Mouse (Mus musculus) urinary bladder, adult 2 months (tissue): ENCODE measurements around the gene Coa5. TPM values are rescaled to one million over a fixed set of nuclear protein-coding genes. Genes with fewer than 3 reads are reported as not detected.

Source experiments
- DNase-seq: peaks from one replicate; pipeline ENCODE4 v3.0.0; 2022; ENCODE audit warnings: low spot score
- polyA plus RNA-seq: library from polyadenylated mRNA; depleted of rRNA; stranded (reverse); fragments of >200 nt; gene quantifications from 2 replicates; pipeline ENCODE4 v1.2.3, GENCODE M21; 2012; rRNA removed

Gene Coa5
- polyA plus RNA-seq: 51.5 and 60.7 TPM in 2 replicates

DNA sequence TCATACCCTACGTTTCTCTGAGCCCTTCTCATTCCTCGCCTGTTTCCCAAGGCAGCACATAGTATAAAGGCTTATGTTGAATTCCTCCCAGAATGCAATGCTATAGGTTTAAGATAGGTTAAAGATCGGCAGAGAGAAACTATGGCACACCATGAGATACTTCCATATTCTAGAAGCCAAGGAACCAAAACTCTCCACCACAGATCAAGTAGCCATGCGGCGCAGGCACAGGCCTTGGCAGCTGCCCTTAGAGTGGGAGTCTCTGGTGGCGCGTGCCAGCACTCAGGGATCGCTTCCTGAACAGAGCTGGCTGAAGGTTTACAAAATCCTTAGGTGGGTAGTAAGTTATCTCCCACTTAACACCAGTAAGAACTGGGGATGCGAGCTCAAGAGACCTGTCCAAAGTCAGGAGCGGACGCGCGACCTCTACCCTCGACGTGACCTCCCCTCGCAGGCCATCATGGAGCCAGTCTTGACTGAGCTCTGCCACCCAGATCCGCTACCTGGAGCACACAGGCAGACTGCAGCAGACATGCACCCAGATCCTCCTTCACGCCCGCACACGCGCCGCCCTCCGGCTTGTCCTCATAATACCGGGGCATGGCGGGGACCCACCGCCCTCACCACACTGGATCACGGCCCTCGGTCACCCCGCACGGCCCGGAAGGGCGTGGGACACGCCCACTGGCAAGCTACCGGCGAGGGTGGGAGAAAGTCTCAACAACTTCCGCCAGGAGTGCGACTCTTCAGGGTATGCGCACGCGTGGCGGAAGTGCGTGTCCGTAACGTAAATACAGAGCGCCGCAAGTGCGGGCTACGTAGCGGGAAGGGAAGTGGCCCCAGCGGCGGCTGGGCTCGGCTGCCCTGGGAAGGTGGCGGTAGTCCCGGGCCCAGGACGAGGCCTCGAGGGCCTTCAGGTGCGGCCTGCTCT is at the start of gene Coa5, which contains the start of gene Unc50:
TSS of gene Coa5 (minus strand) at position 738 of the 931 bp plus-strand sequence.
TSS of gene Unc50 (plus strand) at position 774 of the 931 bp plus-strand sequence.
- peak; percentile 88 for DNase-seq

DNA sequence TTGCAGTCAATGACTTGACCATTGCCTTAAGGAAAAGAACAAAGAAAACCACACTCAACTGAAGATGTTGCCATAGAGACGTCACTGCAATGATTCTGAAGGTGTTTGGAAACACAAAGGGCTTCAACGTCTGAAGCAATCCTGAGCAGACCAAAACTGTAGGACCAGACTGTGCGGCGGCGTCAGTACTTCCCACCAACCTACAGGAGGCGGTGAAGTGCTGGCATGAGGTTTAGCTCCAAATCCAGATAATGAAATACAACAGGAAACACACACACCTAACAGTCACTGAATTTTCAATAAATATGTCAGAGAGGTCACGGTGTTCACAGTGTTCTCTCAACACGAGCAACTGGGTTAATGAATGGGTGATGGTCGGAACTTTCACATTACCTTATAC is 49.2 kb upstream of the Coa5 start:
- DNase-seq: no peak

DNA sequence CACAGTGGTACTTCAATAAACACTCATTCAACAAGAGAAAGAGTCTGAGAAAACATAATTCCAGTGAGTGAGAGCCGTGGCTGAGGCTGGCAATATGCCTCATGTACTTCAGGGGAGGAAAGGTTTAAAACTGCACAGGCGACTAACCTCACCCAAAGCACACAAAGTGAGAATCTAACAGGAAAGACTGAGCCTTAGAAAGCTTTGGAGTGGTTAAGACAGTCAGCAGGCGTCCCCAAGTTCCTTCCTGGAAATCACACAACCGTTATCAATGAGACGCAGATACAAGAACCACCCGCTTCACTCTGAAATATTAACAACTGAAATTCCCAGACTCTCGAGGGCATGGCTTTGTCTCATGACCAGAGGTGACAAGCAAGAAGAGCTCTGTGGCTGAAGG is 48.5 kb upstream of the Coa5 start:
- no peak for DNase-seq

DNA sequence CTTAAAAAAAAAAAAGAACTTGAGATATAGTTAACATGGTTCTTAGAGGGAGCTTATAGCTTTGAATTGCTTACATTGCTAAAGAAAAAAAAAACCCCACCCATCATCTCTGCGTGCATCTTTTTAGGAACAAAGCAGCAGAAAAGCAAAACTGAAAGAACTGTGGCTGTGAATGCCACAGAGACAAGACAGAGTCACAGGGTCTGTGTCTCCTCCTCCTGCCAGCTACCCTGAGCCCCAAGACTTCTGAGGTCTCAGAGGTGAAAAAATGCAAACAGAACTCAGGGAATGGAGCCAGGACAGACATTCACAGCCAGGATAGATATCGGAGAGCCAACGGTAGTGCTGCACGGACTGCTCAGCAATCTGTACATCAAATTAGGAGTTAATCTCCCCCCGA is 48.0 kb upstream of the Coa5 start:
- DNase-seq: no peak

DNA sequence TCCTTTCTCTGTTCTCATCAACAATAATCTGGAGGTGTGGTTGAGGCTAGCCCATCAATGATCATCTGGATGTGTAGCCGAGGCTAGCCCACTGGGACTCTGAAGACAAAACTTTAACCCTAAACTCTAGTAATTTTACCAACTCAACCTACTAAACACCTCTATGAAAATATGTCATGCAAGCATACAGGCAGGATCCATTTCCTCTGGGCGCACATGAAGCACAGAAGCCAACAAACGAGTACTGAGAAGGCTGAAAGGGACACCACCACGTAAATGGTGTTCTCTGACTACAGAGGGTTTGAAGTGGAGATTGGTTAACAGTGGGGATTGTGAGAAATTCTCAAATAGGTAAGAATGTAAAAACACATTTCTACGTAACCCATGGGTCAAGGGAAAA is 47.3 kb upstream of the Coa5 start:
- no peak for DNase-seq

DNA sequence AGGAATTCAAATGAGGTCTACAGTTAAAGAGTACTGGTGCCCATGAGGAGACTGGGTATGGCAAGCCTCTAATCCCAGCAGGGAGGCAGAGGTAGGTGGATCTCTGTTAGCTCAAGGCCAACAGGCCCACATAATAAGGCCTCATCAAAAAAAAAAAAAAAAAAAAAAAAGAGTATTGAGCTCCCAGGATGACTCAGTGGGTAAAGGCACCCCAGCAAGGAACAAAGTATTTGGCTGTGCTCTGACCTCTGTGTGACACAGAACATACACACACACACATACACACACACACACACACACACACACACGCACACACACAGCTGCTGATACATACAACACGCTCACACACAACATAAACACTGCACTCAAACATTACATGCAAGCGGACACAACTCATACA is 45.4 kb upstream of the Coa5 start:
- DNase-seq: no peak

DNA sequence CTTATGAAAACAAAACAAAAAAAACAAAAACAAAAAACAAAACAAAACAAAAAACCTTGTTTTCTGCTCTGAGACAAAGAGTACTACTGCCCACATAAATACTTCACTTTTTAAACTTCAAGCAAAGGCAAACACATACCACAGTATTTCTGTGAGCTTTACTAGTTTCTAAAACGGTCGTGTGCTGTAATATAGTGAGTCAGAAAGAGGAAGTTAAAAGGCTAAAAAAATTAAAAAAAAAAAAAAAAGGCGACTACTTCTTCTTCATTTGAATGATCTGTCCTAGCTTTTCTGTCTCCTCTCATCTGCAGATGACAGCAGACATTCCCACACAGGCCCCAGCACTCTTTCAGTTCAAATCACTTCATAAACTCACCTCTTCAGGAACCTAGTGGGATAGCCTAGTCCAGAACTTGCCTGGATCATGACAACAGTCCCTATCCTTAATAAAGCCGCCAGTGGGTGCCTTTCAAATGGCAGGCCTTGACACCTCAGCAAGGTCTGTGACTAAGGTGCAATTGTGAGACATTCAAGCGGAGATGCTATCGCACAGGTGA is 44.8 kb upstream of the Coa5 start:
- DNase-seq: no peak

DNA sequence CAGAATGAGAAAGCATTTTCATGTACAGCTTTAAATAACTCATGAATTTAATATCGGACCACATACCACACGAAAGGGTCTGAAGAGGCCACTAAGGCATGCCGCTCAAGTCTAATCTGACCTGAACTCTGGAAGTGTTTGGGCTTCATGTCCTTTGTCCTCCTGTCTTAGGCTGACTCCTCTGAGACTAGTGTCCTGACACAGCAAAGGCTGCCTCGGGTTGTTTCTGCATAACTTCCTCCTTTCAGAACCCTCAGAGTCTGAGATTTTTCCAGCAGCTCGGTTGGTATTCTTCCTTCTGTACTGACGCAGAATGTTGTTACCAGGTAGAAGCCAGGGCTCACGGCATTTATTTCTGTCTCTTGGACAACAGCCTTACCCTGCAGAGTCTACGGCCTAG is 44.1 kb upstream of the Coa5 start:
- no peak for DNase-seq

DNA sequence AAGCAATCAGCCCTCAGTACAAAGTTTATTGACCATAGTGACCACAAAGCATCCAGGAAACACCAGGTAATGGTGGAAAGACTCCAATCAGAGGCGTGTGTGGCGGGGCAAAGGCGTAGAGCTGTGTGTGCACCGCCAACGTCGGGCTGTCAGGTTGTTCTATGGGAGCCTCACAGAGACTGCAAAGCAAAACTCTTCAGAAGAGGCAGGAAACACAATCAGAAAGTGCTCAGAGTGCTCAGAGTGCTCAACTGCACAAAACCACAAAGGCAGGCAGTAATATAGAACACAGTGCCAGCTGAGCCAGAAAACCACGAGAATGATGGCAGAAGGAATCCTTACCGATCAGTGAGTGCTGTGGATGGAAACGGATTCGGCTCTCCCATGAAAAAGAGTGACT is 43.3 kb upstream of the Coa5 start:
- DNase-seq: no peak

DNA sequence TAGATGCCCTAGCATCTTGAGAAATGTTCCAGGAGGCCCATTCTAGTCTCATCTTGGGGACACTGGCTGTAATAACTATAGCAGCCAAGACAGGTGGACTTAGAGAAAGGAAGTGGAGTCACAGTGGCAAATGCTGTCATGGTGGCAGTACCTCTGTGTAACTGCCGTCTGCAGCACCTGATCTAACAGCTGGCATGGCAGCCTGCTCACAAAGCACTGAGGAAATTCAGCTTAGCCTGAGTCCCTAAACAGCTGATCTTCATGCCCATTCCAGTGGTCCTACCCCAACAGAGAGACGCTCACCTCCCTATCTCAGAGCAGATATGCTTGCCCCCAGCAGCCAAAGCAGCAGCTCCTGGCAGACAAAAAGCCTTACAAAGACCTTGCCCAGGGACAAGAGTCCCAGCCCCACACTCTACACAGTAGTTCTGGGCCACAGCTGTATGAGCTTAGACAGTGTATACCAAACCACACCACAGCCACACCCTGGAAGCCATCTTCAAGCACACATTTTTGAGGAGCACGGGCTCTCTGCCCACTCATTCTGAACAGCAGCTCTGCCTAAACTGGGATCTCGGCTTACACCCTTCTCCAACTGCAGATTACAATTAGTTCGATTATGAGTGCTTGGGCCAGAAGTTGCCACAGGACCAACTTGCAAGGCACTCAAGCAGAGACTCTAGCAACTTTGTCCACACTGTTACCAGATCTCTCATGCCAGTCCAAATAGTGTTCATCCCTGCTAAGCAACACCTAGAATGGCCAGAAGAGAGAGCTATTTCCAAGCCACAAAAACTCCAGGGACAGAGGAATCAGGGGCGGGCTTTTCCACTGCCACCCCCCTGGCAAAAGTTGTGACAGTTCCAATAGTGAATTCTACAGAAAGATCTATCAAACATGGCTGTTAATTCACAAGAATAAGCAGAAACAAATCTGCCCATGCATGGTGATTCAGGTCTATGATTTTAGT is 41.6 kb upstream of the Coa5 start:
- no peak for DNase-seq

DNA sequence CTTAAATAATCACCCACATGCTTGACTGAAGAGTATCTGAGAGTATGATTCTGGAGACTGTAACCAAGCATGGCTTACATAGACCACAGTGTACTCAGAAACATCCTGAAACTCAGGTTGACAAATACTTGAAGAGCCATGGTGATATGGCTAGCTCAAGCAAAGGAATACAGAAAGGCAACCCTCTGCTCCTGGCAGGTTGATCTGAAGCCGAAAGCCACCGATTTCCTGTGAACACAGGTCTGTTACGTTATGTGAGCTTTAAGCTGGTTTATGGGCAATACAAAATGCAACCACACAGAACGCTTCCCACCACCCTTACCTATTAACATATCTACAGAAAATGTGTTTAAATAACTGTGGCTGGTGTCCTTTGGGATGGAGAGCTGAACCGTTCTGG is 39.1 kb upstream of the Coa5 start:
- DNase-seq: no peak

DNA sequence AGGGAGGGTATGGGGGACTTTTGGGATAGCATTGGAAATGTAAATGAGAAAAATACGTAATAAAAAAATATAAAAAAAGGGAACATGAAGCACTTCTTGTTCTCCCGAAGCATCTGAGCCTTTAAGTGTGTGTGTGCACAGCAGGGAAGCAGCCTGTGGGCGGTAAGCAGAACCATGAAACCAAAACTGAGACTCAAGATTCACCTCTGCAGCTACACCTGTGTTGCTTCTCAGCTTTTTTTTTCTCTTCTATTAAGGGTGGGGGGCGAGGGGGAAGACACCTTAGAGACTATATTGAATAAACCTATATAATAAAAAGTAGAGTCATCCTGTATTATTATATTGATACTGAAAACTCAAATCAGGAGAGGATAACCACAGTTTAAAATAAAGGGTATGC is 37.9 kb upstream of the Coa5 start:
- DNase-seq: no peak

DNA sequence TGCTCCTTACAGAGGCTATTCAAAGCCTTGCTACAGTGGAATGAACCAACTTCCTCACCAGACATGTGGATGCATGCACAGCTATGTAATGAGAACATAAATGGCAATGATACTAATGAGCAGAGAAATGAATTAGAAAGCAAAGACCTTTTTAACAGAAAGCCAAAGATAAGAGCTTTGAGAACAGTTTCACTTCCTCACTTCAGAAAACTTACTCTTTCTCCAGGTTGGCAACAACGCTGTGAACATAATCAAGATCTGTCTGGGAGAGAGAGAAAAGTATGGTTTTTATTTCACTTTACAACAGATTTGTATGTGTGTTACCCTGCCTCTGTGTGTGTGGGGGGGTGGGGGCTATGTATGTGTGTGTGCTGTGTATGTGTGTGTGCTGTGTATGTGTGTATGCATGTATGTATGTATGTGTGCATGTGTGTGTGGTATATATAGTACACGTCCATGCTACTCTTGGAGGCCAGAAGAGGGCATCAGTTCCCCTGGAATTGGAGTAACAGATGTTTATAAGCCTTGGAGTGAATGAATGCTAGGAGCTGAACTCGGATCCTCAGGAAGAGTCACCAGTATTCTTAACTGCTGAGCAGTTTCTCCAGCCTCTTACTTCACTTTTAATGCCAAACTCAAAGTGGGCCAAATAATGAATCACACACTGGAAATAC is 36.6 kb upstream of the Coa5 start:
- no peak for DNase-seq

DNA sequence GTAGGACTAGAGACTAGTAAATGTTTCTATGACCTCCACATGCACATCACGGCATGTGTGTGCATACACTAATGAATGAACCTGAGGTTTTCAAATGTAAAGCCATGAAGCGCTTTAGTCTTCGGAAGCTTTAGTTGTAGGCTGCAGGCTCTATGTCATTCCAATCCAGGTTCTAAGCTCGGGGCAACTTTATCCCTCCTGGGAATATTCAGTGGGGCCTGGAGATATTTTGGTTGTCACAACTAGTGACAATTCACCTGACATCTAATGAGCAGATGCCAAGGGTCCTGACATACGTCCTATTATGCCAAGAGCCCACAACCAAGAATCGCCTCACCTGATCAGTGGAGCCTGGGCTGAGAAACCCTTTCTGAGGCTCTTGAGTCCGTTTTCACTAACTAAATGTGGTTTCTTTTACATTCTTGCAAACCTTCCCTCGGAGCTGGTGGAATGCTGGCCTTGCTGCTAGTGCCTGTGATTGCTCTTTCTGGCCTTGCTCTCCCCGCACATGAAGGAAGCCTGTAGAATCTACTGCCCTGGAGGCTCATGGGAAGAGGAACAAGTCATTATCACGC is 35.1 kb upstream of the Coa5 start:
- no peak for DNase-seq

DNA sequence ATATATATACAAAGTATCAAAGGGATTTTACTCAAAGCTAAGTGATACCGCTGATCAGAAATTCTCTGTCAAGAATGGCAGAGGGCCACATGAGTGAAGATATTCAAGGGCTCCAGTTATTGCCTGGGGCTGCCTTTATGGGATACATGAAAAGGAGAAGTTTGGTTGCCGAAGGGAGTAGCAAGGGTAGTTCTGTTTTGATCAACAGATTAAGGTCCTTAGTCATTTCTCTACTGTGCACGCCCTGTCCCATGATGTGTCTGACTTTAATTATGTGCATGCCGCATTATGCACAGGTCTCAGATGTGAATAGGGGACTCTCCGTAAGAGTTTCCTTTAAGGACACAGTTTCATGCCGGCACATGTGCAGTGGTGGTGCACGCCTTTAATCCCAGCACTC is 27.6 kb upstream of the Coa5 start:
- DNase-seq: no peak

DNA sequence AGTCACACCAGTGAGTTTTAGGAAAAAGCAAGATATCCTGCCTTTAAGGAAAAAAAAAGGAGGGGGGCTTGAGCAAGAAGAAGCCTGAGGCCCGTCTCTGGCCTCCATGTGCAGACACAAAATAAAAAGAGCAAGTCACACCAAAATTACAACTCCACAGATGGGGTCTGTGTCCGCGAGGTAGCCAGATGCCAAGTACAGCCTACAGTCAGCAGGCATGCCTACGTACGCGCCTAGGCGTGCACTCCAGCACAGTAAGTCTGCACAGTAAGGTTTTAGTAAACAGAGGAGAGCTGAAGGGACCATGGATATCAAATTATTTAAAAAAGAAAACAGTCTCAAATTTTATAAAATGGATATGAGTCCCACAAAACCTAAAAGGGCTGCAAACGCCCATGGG is 21.4 kb upstream of the Coa5 start:
- no peak for DNase-seq

DNA sequence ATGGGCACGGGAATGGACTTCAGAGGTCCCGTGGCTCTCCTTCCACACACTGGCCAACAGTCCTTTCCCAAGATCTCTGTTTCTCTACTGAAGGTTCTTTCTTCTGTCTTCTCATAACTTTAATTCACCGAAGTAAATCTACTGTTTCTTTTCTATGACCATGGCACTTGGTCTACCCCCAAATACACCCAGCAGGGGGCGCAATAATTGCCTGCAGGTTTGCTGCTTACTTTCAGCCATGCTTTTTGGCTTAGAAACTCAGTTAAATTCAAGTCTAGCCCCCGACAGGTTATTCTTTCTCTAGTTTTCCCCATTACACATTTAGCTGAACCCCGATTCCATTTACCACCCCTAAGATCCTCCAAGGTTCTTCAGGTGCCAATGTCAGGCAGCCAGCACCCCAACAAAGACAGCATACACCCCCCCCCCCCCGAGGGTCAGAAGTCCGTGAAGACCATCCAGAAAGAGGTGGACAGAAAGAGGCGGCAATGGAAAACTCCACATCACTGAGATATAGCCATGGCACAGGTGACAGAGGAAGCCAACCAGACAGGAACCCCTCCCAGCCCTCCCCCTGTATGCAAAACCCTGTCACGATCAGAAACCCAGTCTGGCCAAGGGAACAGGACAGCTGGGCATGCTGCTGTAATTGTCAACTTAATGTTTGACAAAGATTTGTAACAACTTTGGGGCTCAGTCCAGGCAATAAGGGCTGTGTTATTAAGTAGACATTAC is 18.6 kb upstream of the Coa5 start:
- no peak for DNase-seq

DNA sequence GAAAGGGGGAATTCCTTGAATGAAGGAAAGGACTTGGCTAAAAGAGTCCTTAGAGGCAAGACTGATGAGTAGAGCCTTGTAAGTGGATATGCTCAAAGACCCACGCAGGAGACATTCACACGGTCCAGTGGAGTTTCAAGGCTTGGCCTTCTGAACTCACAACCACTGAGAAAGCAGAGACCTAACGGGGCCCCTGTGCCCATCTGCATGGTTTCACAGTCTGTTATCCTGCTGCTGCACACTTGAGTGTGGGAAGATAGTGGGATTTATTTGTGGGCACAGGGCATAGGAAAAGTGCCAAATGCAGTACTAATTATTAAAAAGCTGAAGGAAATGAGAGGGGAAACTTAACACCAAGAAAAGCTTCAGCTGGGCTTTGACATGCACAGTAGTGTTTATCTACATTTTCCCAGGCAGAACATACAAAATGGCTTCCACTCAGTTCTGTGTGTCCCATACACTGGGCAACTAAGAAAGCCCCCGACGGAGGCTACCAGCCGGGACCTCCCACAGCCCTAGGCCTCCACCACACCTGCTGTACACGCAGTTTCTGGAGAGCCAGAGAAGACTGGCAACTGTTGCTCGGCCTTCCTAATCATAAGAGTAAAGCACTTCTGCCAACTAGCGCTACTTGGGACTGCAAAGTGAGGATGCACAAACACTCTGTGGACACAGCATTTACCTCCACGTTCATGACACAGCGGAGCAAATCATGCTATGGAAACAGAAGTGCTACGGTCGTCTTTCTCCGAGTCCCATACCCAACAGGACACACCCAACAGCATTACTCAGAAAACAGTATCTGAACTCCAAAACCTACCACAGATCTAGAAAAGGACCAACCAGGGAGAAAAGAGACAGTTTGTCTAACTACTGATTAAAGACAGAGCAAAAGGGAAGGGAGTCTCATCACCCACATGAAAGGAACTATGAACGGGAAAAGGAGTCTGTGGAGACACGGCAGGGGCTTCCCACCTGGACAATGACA is 13.2 kb upstream of the Coa5 start:
- no peak for DNase-seq

DNA sequence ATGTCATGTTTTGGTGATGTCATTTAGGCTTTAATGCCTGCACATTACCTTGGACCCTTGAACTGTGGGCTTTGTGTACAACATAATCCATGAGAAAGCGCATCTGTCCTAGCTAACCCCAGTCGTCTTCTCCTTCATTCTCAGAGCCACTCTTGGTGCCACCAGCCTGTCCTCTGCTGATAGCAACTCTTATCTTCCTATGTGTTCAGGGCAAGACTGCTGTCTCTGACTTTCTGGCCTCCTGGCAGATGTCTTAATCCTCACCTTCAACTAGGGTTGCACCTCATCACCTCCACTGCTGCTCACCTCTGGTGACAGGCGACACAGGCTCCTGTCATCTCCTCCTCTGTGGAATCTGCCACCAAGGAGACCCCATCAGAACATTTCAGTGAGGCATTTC is 6.5 kb upstream of the Coa5 start:
- no peak for DNase-seq
